Mouse (Mus musculus): ENCODE measurements around the gene Cdh4.

GRCm38 (mm10) chr2:179787797-179788196, 345.6 kb downstream of the Cdh4 start:
- TF ChIP-seq POLR2A (IDR thresholded peaks at IDR 0.05; ENCODE audit: borderline replicate concordance, extremely low read depth, insufficient read depth, insufficient read length, poor library complexity, severe bottlenecking) (no peak), CTCF (IDR thresholded peaks at IDR 0.05; ENCODE audit: borderline replicate concordance, extremely low read depth, insufficient read depth, insufficient read length) (no peak)

Data from brain, embryonic 14.5 days (tissue).